Mouse (Mus musculus) fibroblast of lung, adult 2 months (primary cell): ENCODE results near the gene Ggct.
A peak's percentile ranks its signal among the peaks of the same experiment; 100 is the strongest.
"Not testable (repeated sequence)": the region's sequence is repeated elsewhere in the genome, so short reads cannot be mapped to it uniquely, and the experiment has no call there.

Experiments
- DNase-seq: peaks from one replicate; pipeline ENCODE4 v3.0.0-alpha.2; 2011; ENCODE audit warnings: low read depth

Gene Ggct

GRCm38 (mm10) chr6:54996361-54996760, 3.6 kb upstream of the Ggct start:
- DNase-seq = no peak

- no peak for DNase-seq
Measured at GRCm38 (mm10) chr6:54992141-54992540, 609 bp downstream of the Ggct start.

- no peak for DNase-seq
Measured at GRCm38 (mm10) chr6:54991189-54991588, 1.6 kb downstream of the Ggct start.

DNA sequence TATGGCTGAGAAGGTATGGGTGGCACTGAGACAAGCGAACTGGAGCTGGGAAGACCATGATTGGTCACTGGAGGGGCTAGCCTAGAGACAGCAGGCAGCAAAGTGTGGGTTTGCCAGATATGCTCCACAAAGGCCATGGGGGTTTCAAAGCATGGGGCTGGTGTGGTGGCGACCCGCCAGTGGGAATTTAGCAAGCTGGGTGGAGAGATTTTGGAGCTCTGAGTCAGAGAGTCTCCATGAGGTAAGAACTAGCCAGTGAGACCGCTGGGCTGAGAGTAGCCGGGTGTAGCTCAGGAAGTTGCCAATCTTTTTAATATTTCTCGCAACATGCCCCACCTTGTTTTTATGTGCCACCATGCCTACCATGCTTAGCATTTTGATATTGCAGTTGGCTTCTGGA, 4.6 kb downstream of the Ggct start:
- peak; percentile 57 for DNase-seq

GRCm38 (mm10) chr6:54984096-54984495, 8.7 kb downstream of the Ggct start:
- no peak for DNase-seq

- DNase-seq = no peak
Measured at GRCm38 (mm10) chr6:54983526-54984050, 9.2 kb downstream of the Ggct start.

DNA sequence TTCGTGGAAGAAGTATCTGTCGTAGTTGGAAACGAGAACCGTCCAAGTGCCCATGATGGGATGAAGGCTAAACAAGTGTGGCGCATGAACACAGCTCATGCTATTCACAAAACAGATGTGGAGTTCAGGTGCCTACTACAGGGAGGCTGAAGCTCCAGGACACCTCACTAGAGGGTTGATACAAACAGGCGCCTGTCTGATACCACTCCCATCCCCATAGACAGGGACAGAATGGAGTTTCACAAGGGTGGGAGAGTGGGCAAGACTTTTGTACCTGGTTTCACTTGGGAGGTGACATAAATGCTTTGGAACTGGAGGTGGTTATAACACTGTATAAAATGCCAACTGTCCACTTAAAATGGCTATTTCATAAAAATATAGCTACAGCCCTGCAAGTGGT, 13.3 kb downstream of the Ggct start:
- DNase-seq = no peak

DNA sequence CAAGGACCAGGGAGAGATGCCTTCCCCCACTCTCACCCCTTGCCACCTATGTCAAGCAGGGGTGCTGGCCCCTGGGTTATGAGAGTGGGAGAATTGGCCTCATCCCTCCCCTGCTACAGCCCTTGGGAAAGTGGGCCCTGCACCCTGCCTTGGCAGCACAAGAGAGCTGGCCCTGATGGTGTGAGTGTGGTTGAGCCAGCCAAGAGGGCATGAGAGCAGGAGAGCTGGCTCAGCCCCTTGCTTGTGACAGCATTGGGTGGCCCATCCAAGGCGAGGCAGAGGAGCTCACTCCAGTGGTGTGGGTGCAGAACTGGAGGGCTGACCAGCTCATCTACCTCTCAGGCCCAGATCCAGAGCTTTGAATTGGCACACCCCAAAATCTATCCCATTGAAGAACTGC, 17.1 kb downstream of the Ggct start:
- DNase-seq = no peak

DNA sequence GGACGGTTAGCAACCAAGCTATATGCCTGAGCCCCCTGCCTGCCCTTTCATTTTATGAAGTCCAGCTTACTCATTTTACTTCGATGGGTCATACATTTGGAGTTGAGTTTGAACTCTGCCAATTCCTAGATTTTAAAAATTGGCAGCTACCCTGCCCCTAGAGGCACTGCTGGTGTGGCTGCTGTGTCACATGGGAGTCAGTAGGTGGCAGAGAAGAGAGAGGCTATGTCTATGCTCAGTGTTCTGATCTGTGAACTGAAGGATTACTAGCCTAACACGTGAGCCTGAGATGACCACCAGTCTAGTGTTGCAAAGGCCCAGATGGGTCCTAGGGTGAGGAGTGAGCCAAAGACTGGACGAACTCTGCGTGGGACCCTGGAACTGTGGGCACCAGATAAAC, 18.2 kb downstream of the Ggct start:
- no peak for DNase-seq

DNA sequence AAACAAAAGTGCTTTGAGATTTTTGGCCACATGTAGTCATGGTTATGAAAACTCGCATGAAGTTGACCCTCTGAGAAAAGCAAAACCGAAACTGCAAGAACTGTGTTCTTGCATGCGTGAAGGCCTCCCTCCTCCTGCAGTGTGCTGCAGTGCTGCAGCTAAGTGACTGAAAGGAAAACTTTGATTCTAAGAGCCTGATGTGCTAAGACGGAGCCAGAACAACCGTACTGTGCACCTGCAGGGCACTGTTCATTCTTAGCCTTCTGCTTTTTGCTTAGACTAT, 19.9 kb downstream of the Ggct start:
- DNase-seq = no peak

GRCm38 (mm10) chr6:54972111-54972928, 20.4 kb downstream of the Ggct start, which contains the start of gene Nod1:
Nod1 (minus strand) TSS chr6:54972612.
- DNase-seq = peak; percentile 59

DNA sequence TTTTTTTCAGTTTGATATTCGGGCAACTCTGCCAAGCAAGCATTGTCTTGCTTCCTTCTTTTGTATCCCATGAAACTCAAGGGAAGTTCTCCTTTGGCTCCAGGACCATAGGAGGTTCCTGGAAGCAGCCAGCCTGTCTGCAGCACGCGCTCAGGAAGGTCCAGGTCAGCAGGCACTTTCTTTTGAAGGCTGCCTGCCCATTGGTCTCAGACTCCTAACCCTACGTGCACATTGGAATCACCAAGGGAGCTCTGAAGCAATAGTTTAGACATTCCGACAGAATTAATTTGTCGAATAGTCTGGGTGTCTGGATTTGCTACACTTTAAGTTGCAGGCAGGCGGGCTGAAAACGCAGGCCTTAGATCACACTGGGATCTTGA, 21.0 kb downstream of the Ggct start:
- peak; percentile 54 for DNase-seq

GRCm38 (mm10) chr6:54970506-54970905, 22.2 kb downstream of the Ggct start:
- DNase-seq = no peak

DNA sequence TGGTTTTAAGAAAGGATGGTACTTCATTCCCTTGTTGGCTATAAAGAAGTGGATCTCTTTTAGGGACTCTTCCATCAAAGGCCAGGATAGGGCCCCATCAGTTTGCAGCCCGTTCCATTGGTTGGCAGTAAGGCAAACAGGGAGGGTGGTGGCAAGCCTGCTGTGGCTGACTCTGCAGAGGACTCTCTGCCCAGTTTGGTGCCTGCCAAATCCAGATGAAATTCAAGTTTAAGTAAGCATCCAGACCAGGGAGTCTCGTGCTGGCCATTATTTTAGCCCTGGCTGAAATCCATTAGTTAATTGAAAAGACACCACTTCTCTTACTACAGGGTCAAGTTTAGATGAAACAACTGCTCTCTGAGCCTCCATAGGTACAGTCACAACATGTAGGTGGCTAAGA, 22.9 kb downstream of the Ggct start:
- DNase-seq = no peak

DNA sequence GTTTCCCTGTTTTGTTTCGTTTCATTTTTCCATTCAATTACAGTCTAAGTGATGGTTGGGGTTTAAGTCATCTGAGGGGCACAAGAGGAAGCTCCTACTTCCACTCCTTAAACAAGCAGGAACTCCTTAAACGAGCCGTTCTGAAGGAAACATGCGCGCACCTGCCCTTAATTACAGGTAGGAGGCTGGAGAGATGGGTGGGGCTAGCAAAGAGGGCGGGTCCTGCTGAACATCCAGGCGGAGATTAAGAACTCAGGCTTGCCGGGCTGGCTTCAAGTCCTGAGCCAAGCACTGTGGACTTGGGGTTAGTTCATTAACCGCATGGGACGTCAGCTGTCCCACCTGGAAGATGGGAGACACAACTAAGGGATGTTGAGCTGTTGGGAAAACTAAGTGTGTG, 25.2 kb downstream of the Ggct start:
- DNase-seq = no peak

GRCm38 (mm10) chr6:54965234-54965633, 27.5 kb downstream of the Ggct start:
- DNase-seq = no peak

DNA sequence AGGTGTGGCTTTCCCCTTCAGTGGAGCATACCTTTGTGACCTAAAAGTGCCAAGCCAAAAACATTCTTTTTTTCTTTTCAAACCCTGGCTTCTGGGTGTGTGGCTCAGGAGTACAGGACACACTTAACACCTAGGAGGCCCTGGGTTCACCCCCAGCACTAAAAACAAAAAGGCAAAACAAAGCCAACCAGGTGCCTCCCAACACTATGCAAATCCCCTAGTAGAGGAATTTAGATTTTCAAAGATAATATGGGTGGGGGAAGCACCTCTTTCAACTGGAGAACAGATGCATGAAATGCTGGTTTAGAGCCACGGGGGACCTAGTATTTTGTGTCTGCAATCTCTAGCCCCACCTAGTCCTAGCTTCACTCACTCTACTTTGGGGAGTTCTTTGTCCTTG, 28.0 kb downstream of the Ggct start:
- no peak for DNase-seq

- DNase-seq = no peak
Measured at GRCm38 (mm10) chr6:54963599-54963998, 29.2 kb downstream of the Ggct start.

DNA sequence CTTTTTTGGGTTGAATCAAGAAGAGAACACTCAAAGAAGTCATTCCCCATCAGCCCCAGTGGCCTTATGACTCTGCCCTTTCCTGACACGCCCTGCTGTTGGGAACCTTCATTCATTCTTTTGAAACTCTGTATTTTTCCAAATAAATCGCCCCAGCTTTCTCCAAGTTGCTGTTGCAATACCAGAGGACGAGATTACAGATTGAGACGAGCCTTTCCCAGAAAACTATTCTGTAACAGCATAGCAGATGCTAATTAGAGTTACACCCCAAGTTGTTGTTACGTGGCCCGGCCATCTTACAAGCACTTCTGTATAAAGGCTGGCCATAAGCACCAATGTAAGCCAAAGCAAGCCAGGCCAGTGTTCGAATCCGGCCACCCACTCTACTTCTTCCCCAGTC, 35.1 kb downstream of the Ggct start:
- DNase-seq = peak; percentile 78

DNA sequence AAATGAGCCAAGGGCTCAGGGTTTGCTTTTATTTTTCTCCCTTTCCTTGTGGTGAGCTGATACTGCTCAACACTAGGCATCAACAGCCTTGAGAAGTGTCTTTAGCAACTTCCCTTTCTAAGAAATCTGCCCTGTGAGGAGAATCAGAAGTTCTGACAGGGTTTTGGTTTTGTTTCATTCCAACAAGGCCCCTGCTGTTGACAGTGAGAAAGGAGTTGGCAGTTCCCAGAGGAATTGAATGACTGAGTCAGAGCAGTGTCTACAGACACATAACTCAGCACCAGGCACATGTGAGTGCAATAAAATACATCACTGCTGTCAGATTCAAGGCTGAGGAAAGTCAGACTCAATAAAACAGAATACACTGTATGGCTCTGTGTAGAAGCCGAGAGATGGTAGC, 36.3 kb downstream of the Ggct start:
- peak; percentile 97 for DNase-seq

DNA sequence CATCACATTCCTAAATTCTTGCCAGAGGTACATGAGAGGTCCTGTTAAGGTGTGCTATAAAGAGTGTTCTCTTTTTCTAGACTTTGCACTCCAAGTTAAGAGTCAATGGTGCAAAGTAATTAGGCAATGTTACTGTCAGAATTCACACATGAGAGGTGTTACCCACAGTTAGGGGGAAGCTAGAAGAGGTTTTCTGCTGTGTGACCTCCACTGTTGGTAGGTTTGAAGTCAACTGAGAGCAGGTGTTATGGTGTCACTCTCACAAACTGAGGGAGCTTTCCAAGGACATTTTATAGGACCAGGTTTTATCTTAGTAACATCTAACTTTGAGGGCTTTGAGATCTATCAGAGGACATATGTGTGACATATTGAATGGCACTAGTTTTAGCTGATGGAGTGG, 36.8 kb downstream of the Ggct start:
- DNase-seq = no peak

- DNase-seq = peak; percentile 94
Measured at GRCm38 (mm10) chr6:54954659-54955414, 37.9 kb downstream of the Ggct start.

- not testable (repeated sequence) for DNase-seq
Measured at GRCm38 (mm10) chr6:54953399-54953798, 39.4 kb downstream of the Ggct start.
